Mouse (Mus musculus) liver, embryonic 14.5 days (tissue): Measurements from ENCODE around the gene Smyd5.

ENCODE experiments used
- CTCF ChIP-seq: IDR thresholded peaks from 2 replicates; pipeline ENCODE4 v1.5.1; 2016; ENCODE audit warnings: antibody characterized with exemption, low read depth, control low read depth
- EP300 ChIP-seq: IDR thresholded peaks from 2 replicates; pipeline ENCODE4 v1.6.1; 2016; ENCODE audit warnings: antibody characterized with exemption, low read depth

- TF ChIP-seq CTCF (peak; percentile 83), EP300 (no peak)
Observed at GRCm38 (mm10) chr6:85477366-85477917, 45.7 kb downstream of the Smyd5 start.
